Mouse (Mus musculus) embryonic facial prominence, embryonic 15.5 days (tissue): Measurements from ENCODE around the gene Lrp1. TPM values are rescaled to one million over a fixed set of nuclear protein-coding genes. Genes with fewer than 3 reads are reported as not detected.

Experiments used
- ATAC-seq: fragments of 200-750 bp; cut with Nextera tagmentation; 2 replicates; pipeline ENCODE4 v1.8.0; 2017; ENCODE audit warnings: low read depth, moderate TSS enrichment; ENCODE audit not compliant: insufficient number of reproducible peaks, low FRiP score, low TSS enrichment
- H3K27ac ChIP-seq: fragments of 300-500 bp; sonication (generic); replicated peaks from 2 replicates; pipeline ENCODE4 v1.5.1; 2015; ENCODE audit warnings: mild to moderate bottlenecking, inconsistent platforms
- H3K27me3 ChIP-seq: fragments of 300-500 bp; sonication (generic); 2 replicates; pipeline ENCODE4 v1.6.1; 2015; ENCODE audit warnings: inconsistent platforms
- H3K36me3 ChIP-seq: fragments of 300-500 bp; sonication (generic); 2 replicates; pipeline ENCODE4 v1.6.1; 2015; ENCODE audit warnings: mild to moderate bottlenecking, inconsistent platforms
- H3K4me1 ChIP-seq: fragments of 300-500 bp; sonication (generic); 2 replicates; pipeline ENCODE4 v1.6.1; 2015; ENCODE audit warnings: inconsistent platforms
- H3K4me2 ChIP-seq: fragments of 300-500 bp; sonication (generic); replicated peaks from 2 replicates; pipeline ENCODE4 v1.6.1; 2015; ENCODE audit warnings: mild to moderate bottlenecking, inconsistent platforms
- H3K4me3 ChIP-seq: fragments of 300-500 bp; sonication (generic); replicated peaks from 2 replicates; pipeline ENCODE4 v1.5.1; 2015; ENCODE audit warnings: mild to moderate bottlenecking, inconsistent platforms
- H3K9ac ChIP-seq: fragments of 300-500 bp; sonication (generic); 2 replicates; pipeline ENCODE4 v1.6.1; 2015; ENCODE audit warnings: inconsistent platforms
- H3K9me3 ChIP-seq: fragments of 300-500 bp; sonication (generic); replicated peaks from 2 replicates; pipeline ENCODE4 v1.6.1; 2016; ENCODE audit warnings: inconsistent platforms
- WGBS: fragments of 180-500 bp; shearing (Covaris S2); methylation state at CpG from one replicate; pipeline ENCODE4 v1.1.7; 2015; 5-methylcytosine and 5-hydroxymethylcytosine counted together
- polyA plus RNA-seq: library from polyadenylated mRNA; unstranded; fragments of >200 nt; fragmentation: Nextera tagmentation; extraction: Ambion mirVana; gene quantifications from 2 replicates; pipeline ENCODE4 v1.2.1, GENCODE M21; 2015

The Lrp1 gene
- polyA plus RNA-seq, 1 experiment from 2014 or later, result 163 TPM

DNA sequence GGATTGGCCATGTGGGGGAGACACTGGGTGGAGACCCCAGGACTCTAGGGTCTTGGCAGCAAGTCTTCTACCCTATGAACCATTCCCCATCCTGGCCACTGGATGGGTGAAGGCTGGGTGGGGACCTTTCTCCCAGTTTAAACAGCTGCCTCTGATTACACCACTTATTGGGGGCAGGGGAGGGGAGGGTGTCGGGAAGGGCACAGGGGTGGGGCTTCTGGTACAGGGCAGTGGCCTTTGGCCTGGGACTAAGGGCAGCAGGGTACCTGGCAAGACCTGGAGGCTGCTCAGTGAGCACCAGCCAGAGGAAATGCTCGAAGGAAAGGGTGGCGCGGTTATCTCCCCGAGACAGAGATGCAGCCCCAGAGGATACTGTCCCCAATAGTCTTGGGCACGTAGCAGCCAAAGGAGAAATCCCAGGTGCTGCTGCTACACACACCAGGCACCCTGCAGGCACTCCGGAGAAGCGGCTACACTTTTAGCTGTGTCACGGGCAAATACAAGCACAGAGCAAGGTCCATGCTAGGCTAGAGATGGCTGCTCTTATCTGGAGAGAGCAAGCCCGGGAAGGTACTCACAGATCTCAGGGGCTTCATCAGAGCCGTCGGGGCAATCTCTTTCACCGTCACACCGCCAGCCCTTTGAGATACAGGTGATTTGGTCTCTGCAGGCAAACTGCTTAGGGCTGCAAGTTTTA is 8.7 kb downstream of the Lrp1 start:
- WGBS, result 88% methylated on average over 14 of the region's 14 CpGs
- no peaks in the 10 kb centered on the region for H3K9me3 ChIP-seq
- no peaks in the 10 kb centered on the region for H3K27me3 ChIP-seq
- peaks cover 78% of the 10 kb centered on the region for H3K4me1 ChIP-seq
- no peak overlapping the region for H3K4me2 ChIP-seq
- peaks cover 50% of the 10 kb centered on the region for H3K36me3 ChIP-seq
- H3K9ac ChIP-seq, result no peak overlapping the region
- H3K4me3 ChIP-seq, result no peak overlapping the region
- ATAC-seq, result no peak
- no peak overlapping the region for H3K27ac ChIP-seq

DNA sequence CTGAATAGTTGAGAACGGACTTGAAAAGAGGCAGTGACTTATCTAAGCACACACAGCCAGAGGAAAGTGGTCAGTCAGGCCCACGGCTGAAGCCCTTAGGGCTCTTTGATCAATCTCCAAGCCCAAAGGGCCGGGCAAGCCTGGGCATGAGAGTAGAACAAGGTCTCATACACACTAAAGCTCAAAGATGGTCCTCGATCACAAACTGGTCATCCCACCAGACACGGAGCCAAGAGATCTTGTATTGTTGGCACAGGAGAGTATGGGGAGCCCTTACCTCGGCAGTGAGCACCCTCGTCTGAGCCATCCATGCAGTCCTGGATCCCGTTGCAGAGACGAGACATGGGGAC is 10.9 kb downstream of the Lrp1 start:
- 79% methylated on average over 9 of the region's 9 CpGs for WGBS
- peaks cover 68% of the 10 kb centered on the region for H3K36me3 ChIP-seq
- peaks cover 59% of the 10 kb centered on the region for H3K4me1 ChIP-seq
- H3K4me3 ChIP-seq, result no peak overlapping the region
- no peaks in the 10 kb centered on the region for H3K27me3 ChIP-seq
- ATAC-seq, result no peak
- no peak overlapping the region for H3K9ac ChIP-seq
- H3K4me2 ChIP-seq, result no peak overlapping the region
- peak overlapping the region; percentile 91 for H3K27ac ChIP-seq
- no peaks in the 10 kb centered on the region for H3K9me3 ChIP-seq

DNA sequence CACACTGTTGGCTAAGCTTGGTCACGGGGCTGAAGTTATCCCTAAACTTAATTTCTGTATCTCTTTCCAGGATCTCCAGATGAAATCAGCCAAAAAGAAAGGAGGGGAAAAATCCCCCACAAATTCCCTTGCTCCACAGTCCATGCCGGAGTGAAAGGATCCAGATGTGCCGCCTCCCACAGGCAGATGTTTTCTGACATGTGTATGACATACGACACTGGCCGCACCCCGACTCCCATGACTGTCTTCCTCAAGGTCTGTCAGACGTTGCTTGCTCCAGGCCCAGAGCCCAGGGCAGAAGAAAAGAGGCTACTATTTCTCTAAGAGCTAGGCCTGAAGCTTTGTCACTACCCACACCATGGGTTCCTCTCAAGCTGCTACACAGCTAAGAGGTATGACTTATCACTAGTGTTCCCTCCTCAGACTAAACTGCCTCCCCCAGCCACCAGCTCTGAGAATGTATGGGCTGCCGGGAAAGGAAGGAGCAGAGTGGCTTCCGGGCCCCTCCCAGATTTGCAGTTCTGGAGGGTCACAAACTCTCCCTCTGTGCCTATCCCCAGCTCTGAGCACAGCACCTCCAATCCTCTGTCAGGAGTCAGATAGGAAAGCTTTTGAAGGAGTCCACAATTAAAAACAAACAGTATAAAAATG is 11.4 kb downstream of the Lrp1 start:
- Histone ChIP-seq H3K4me2 (no peak overlapping the region), H3K4me1 (peaks cover 59% of the 10 kb centered on the region)
- ATAC-seq, result peak; percentile 86

DNA sequence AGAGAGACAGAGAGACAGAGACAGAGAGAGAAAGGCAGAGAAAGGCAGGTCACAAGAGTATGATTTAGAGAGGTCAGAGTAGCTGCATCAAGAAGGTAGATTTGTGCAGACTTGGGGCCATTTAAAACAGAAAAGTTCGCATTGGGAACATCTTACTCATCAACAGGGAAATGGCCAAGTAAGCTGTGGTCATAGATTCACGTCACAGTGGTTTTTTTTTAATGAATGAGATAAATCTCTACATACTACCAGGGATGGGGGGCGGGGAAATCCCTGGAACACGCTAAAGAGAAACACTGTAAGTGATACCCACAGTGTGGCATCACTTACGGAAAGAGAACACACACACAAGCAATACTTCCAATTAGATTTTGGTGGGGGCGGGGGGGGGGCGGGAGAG is 13.9 kb downstream of the Lrp1 start:
- H3K4me2 ChIP-seq, result no peak overlapping the region
- ATAC-seq, result no peak
- no peak overlapping the region for H3K27ac ChIP-seq
- H3K4me1 ChIP-seq, result peaks cover 52% of the 10 kb centered on the region
- WGBS, result 82% methylated on average over 7 of the region's 7 CpGs
- H3K4me3 ChIP-seq, result no peak overlapping the region
- H3K9me3 ChIP-seq, result no peaks in the 10 kb centered on the region
- no peaks in the 10 kb centered on the region for H3K27me3 ChIP-seq
- no peak overlapping the region for H3K9ac ChIP-seq
- peaks cover 83% of the 10 kb centered on the region for H3K36me3 ChIP-seq

More for the DNA sequence above, 11.4 kb downstream of the Lrp1 start:
- H3K4me3 ChIP-seq, result no peak overlapping the region
- peaks cover 73% of the 10 kb centered on the region for H3K36me3 ChIP-seq
- H3K9ac ChIP-seq, result no peak overlapping the region
- H3K9me3 ChIP-seq, result no peaks in the 10 kb centered on the region
- 27% methylated on average over 9 of the region's 9 CpGs for WGBS
- H3K27me3 ChIP-seq, result no peaks in the 10 kb centered on the region
- H3K27ac ChIP-seq, result peak overlapping the region; percentile 91

GRCm38 (mm10) chr10:127605756-127606155 is 15.2 kb downstream of the Lrp1 start:
- H3K9me3 ChIP-seq, result no peaks in the 10 kb centered on the region
- H3K4me1 ChIP-seq, result peaks cover 57% of the 10 kb centered on the region
- H3K27ac ChIP-seq, result no peak overlapping the region
- H3K4me3 ChIP-seq, result no peak overlapping the region
- peaks cover 85% of the 10 kb centered on the region for H3K36me3 ChIP-seq
- ATAC-seq, result no peak
- 88% methylated on average over 9 of the region's 9 CpGs for WGBS
- no peak overlapping the region for H3K9ac ChIP-seq
- no peaks in the 10 kb centered on the region for H3K27me3 ChIP-seq
- no peak overlapping the region for H3K4me2 ChIP-seq

GRCm38 (mm10) chr10:127605251-127605547 is 15.7 kb downstream of the Lrp1 start:
- peaks cover 84% of the 10 kb centered on the region for H3K36me3 ChIP-seq
- no peaks in the 10 kb centered on the region for H3K27me3 ChIP-seq
- H3K4me3 ChIP-seq, result no peak overlapping the region
- WGBS, result 83% methylated on average over 8 of the region's 8 CpGs
- no peak overlapping the region for H3K9ac ChIP-seq
- peaks cover 59% of the 10 kb centered on the region for H3K4me1 ChIP-seq
- no peak overlapping the region for H3K4me2 ChIP-seq
- no peak for ATAC-seq
- 0 out of 2 replicates have a peak overlapping the region, but pooled peaks have one; percentile 3 for H3K27ac ChIP-seq
- H3K9me3 ChIP-seq, result no peaks in the 10 kb centered on the region

DNA sequence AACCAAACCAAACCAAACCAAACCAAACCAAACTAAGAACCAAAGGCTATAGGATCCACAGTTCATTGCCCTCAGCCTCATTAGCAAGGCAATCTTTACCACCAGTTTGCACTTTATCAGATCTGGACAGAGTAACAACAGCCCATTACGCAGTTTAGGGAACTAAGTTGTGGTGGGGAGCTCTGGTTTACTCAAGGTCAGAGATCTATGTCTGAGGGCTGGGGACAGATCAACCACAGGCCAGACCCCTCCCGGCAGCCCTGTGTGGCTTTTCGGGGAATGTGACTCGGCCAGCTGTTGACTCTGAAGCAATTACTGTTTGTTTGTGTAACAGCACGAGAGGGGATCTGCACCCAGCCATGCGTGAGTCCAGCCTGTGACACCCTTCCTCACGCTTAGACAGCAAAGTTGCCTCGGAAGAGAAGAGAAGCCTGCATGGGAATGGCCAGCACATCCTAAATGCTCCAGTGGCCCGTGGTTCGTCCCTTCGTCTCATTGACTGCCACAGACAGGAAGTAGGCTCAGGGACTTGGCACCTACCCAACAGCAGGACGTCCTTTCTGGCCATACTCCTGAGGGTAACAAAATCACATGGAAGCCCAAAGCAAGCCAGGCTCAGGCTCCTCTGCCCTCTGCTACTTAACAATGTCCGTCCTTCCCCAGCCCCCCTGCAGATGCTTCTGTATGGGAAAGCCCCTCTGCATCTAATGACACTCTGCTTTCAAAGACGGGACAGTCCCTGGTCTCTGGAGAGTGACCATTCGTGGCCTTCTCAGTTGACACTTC is 16.3 kb downstream of the Lrp1 start:
- Histone ChIP-seq H3K4me1 (peaks cover 59% of the 10 kb centered on the region), H3K9me3 (no peaks in the 10 kb centered on the region), H3K27me3 (no peaks in the 10 kb centered on the region), H3K4me2 (no peak overlapping the region), H3K27ac (peak overlapping the region; percentile 58; the same call in 1 of the 2 replicates), H3K9ac (no peak overlapping the region), H3K4me3 (no peak overlapping the region), H3K36me3 (peaks cover 78% of the 10 kb centered on the region)
- WGBS, result 47% methylated on average over 15 of the region's 15 CpGs
- ATAC-seq, result no peak

GRCm38 (mm10) chr10:127603437-127604371 is 17.2 kb downstream of the Lrp1 start:
- no peak for ATAC-seq
- Histone ChIP-seq H3K27me3 (no peaks in the 10 kb centered on the region), H3K36me3 (peaks cover 76% of the 10 kb centered on the region), H3K27ac (peak overlapping the region; percentile 58; the same call in 1 of the 2 replicates), H3K9ac (no peak overlapping the region), H3K9me3 (no peaks in the 10 kb centered on the region), H3K4me2 (no peak overlapping the region), H3K4me3 (no peak overlapping the region), H3K4me1 (peaks cover 59% of the 10 kb centered on the region)
- 60% methylated on average over 13 of the region's 13 CpGs for WGBS

DNA sequence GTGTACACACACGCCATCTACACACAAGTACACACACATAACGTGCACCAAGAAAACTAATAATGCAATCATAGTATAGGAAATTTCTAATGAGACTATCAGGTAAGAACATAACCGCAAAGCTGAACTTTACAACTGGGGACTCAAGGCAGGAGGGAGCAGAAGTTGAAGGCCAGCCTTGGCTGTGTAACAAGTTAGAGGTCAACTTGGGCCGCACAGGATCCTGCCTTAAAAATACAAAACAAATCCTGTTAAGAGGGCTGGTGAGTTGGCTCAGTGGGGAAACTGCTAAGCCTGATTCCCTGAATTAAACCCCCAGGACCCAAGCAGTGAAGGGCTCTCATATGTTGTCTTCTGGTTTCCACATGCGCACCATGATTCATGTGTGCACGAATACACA is 18.8 kb downstream of the Lrp1 start:
- H3K27me3 ChIP-seq, result no peaks in the 10 kb centered on the region
- ATAC-seq, result no peak
- no peak overlapping the region for H3K9ac ChIP-seq
- H3K36me3 ChIP-seq, result peaks cover 60% of the 10 kb centered on the region
- H3K4me2 ChIP-seq, result no peak overlapping the region
- H3K9me3 ChIP-seq, result no peaks in the 10 kb centered on the region
- WGBS, result 95% methylated on average over 6 of the region's 6 CpGs
- no peak overlapping the region for H3K4me3 ChIP-seq
- no peak overlapping the region for H3K27ac ChIP-seq
- H3K4me1 ChIP-seq, result peaks cover 68% of the 10 kb centered on the region

DNA sequence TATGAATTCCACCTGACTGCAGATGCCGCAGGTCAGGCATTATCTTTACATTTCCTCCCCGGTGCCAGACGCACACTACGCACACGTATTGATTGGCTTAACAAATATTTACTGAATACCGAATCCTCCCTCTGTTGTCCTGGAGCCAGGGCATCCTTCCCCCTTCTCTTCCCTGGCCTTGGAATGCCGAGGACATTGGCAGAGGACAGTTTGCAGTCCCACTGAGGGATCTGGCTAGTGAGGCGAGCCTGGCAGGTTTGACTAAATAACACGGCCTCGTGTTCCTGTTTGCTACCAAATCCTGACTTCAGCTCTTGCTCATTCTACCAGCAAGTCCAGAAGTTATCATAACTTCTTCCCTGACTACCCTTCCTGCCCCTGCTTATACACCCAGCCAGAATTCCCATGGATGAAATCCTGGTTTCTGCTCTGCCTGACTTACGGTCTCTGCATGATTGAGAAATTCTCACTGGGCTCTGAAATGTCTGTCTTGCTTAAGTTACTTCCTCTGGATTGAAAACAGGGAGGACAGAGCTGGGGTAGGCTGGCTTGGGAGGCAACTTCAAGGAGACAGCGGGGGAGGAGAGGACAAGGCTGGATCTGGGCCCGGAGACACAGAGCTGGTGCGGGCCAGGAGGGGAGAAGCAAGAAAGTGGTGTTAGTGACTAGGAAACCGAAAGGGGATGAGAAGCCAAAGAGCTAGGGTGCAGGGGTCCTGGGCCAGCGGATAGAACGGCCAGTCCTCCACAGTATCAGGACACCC is 21.0 kb downstream of the Lrp1 start:
- Histone ChIP-seq H3K9ac (no peak overlapping the region), H3K27me3 (no peaks in the 10 kb centered on the region), H3K4me3 (no peak overlapping the region), H3K36me3 (peaks cover 49% of the 10 kb centered on the region), H3K27ac (peak overlapping the region; percentile 88), H3K9me3 (no peaks in the 10 kb centered on the region), H3K4me2 (0 out of 2 replicates have a peak overlapping the region, but pooled peaks have one; percentile 19), H3K4me1 (peaks cover 85% of the 10 kb centered on the region)
- WGBS, result 40% methylated on average over 17 of the region's 17 CpGs
- ATAC-seq, result peak; percentile 69
